Mouse (Mus musculus) lung, postnatal 25 days (tissue): Measurements from ENCODE around the gene Tpm4.
"Not testable (repeated sequence)": the region's sequence is repeated elsewhere in the genome, so short reads cannot be mapped to it uniquely, and the experiment has no call there.

Source experiments
- DNase-seq: peaks from one replicate; pipeline ENCODE4 v3.0.0; 2022; ENCODE audit warnings: low spot score

Gene Tpm4

GRCm38 (mm10) chr8:72134756-72135445 is at the start of gene Tpm4:
TSS of gene Tpm4 (plus strand) at chr8:72134975.
- DNase-seq: peak; percentile 68

- not testable (repeated sequence) for DNase-seq
These were observed 47.2 kb upstream of the Tpm4 start for GRCm38 (mm10) chr8:72087611-72088010.

- DNase-seq: not testable (repeated sequence)
These were observed 38.1 kb upstream of the Tpm4 start for GRCm38 (mm10) chr8:72096721-72097120.

- peak; percentile 43 for DNase-seq
These were observed 35.2 kb upstream of the Tpm4 start for GRCm38 (mm10) chr8:72099377-72100103.

- DNase-seq: no peak
These were observed 29.6 kb upstream of the Tpm4 start for GRCm38 (mm10) chr8:72105165-72105564.

GRCm38 (mm10) chr8:72106740-72107139 is 28.0 kb upstream of the Tpm4 start, which contains the start of gene Olfr374:
TSS of gene Olfr374 (plus strand) at chr8:72107040.
- no peak for DNase-seq

- no peak for DNase-seq
These were observed 23.9 kb upstream of the Tpm4 start for GRCm38 (mm10) chr8:72110876-72111275.

GRCm38 (mm10) chr8:72112486-72112885 is 22.3 kb upstream of the Tpm4 start:
- no peak for DNase-seq

- DNase-seq: no peak
These were observed 19.6 kb upstream of the Tpm4 start for GRCm38 (mm10) chr8:72115202-72115601.

- DNase-seq: no peak
These were observed 16.2 kb upstream of the Tpm4 start for GRCm38 (mm10) chr8:72118616-72119015.

- not testable (repeated sequence) for DNase-seq
These were observed 13.3 kb upstream of the Tpm4 start for GRCm38 (mm10) chr8:72121486-72121885.

- no peak for DNase-seq
These were observed 12.8 kb upstream of the Tpm4 start for GRCm38 (mm10) chr8:72121997-72122396.

GRCm38 (mm10) chr8:72127834-72128233 is 6.9 kb upstream of the Tpm4 start:
- no peak for DNase-seq

- no peak for DNase-seq
These were observed 3.5 kb upstream of the Tpm4 start for GRCm38 (mm10) chr8:72131251-72131650.

- DNase-seq: no peak
These were observed 2.9 kb upstream of the Tpm4 start for GRCm38 (mm10) chr8:72131901-72132300.

GRCm38 (mm10) chr8:72132417-72132816 is 2.4 kb upstream of the Tpm4 start:
- no peak for DNase-seq

- DNase-seq: no peak
These were observed 1.9 kb upstream of the Tpm4 start for GRCm38 (mm10) chr8:72132891-72133290.

- no peak for DNase-seq
These were observed 1.3 kb upstream of the Tpm4 start for GRCm38 (mm10) chr8:72133507-72133906.

- DNase-seq: peak; percentile 57
These were observed 899 bp downstream of the Tpm4 start for GRCm38 (mm10) chr8:72135446-72136301.

GRCm38 (mm10) chr8:72136302-72136978 is 1.7 kb downstream of the Tpm4 start:
- peak; percentile 92 for DNase-seq

GRCm38 (mm10) chr8:72137431-72137830 is 2.7 kb downstream of the Tpm4 start:
- DNase-seq: no peak

- DNase-seq: no peak
These were observed 3.7 kb downstream of the Tpm4 start for GRCm38 (mm10) chr8:72138456-72138855.
